Mouse (Mus musculus) cortical plate, adult 2 months (tissue): Measurements from ENCODE around the gene Scube1.

Experiments used
- CTCF ChIP-seq: fragments of 200-500 bp; IDR thresholded peaks from 2 replicates; pipeline ENCODE4 v1.5.1; 2011; ENCODE audit warnings: mild to moderate bottlenecking, control low read depth, low read length; ENCODE audit not compliant: insufficient read depth; ENCODE audit errors: extremely low read depth
- POLR2A ChIP-seq: fragments of 200-500 bp; IDR thresholded peaks from 2 replicates; pipeline ENCODE4 v1.6.1; 2011; ENCODE audit warnings: mild to moderate bottlenecking, low read length, control low read depth; ENCODE audit not compliant: insufficient read depth; ENCODE audit errors: extremely low read depth

DNA sequence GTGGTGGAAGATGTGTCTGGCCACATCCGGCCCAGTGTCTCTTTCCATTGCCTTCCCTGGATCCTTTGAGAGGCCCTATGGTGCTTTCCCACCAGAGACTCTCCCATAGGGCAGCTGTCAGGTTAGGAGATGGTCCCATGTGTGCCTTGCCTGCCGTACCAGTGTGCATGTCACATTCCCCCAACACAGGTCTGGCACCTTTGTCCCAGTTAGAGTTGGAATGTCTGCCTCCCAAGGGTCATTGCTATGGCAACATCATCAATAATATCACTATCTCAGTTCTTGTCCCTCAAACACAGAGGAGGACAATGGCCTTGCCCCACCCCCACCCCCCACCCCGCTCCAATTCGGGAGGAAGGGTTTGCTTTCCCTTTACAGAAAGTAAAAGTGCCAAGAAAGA lies 61.8 kb downstream of the Scube1 start:
- TF ChIP-seq CTCF (no peak), POLR2A (no peak)
